ENCODE assay signal across 14 mouse cellular contexts in genomic region chr10:42108294-42109014, GRCm38 (mm10).
A peak's percentile ranks its signal among the peaks of the same experiment; 100 is the strongest.
DNase-seq lines count a peak whose midpoint lies in the region; ATAC-seq lines count a peak whose summit lies in the region.
"Had no signal": no experiment of that assay in that cellular context is flagged by ENCODE, and none has a peak within 500 bp of the region (broad histone marks: within the 10 kb centered on the region; RNA-seq: fewer than 3 reads in every experiment).

No protein-coding gene starts in this region.

- no peaks in the 10 kb centered on the region for H3K9me3 ChIP-seq in heart, embryonic 10.5 days
- peaks cover 8% of the 10 kb centered on the region; the same call in 1 of the 2 replicates for H3K9me3 ChIP-seq in kidney, embryonic 15.5 days (replicated peaks)
- 0 out of 2 replicates have a peak, but pooled peaks cover 2% of the 10 kb centered on the region for H3K9me3 ChIP-seq in midbrain, embryonic 13.5 days

- DNase-seq in heart, embryonic 10.5 days (ENCODE audit: low spot score), result no peak
- no peak for DNase-seq in heart, postnatal 10 days
- peak; percentile 59 for DNase-seq in R1 (ENCODE audit: low read depth, low spot score)
- peak; percentile 39 for DNase-seq in embryo, embryonic 11 days
- no peak for DNase-seq in right cerebral cortex, postnatal 14 days
- DNase-seq in frontal cortex, postnatal 10 days (ENCODE audit: low spot score in 2 of 2), result no peak
- DNase-seq: forebrain, postnatal 0 days; heart, postnatal 14 days; right cerebral cortex, adult 18-20 months had no signal

- H3K36me3 ChIP-seq in heart, embryonic 10.5 days, result no peaks in the 10 kb centered on the region
- H3K36me3 ChIP-seq in kidney, embryonic 15.5 days, result no peaks in the 10 kb centered on the region
- H3K36me3 ChIP-seq in midbrain, embryonic 13.5 days, result no peaks in the 10 kb centered on the region

- 51% methylated on average over 8 of the region's 8 CpGs for WGBS in heart, embryonic 10.5 days
- WGBS in kidney, embryonic 15.5 days, result 35% methylated on average over 8 of the region's 8 CpGs
- WGBS in midbrain, embryonic 13.5 days, result 43% methylated on average over 8 of the region's 8 CpGs

- intact Hi-C loops in heart, postnatal 10 days (cut with DNase I), result no loop called here

- ATAC-seq in kidney, embryonic 15.5 days (replicated peaks; ENCODE audit: low FRiP score), result peak; percentile 43; the same call in 1 of the 2 replicates
- no peak for ATAC-seq in midbrain, embryonic 13.5 days
- ATAC-seq: forebrain, postnatal 0 days had no signal

- peaks cover 22% of the 10 kb centered on the region for H3K4me1 ChIP-seq in heart, embryonic 10.5 days
- peaks cover 12% of the 10 kb centered on the region for H3K4me1 ChIP-seq in kidney, embryonic 15.5 days
- H3K4me1 ChIP-seq in midbrain, embryonic 13.5 days (replicated peaks), result peaks cover 6% of the 10 kb centered on the region; the same call in 1 of the 2 replicates

- no peak overlapping the region for H3K4me2 ChIP-seq in kidney, embryonic 15.5 days
- no peak overlapping the region for H3K4me2 ChIP-seq in midbrain, embryonic 13.5 days (replicated peaks)
- H3K4me2 ChIP-seq: liver, embryonic 11.5 days had no signal

- no peak overlapping the region for H3K9ac ChIP-seq in kidney, embryonic 15.5 days
- no peak overlapping the region for H3K9ac ChIP-seq in midbrain, embryonic 13.5 days (replicated peaks)
- H3K9ac ChIP-seq: forebrain, postnatal 0 days had no signal

- H3K27ac ChIP-seq in heart, embryonic 10.5 days, result peak overlapping the region; percentile 57
- no peak overlapping the region for H3K27ac ChIP-seq in kidney, embryonic 15.5 days
- H3K27ac ChIP-seq in midbrain, embryonic 13.5 days, result no peak overlapping the region
- H3K27ac ChIP-seq: macrophage had no signal

- H3K4me3 ChIP-seq in heart, embryonic 10.5 days, result no peak overlapping the region
- H3K4me3 ChIP-seq in kidney, embryonic 15.5 days (replicated peaks), result no peak overlapping the region
- H3K4me3 ChIP-seq in midbrain, embryonic 13.5 days (replicated peaks), result no peak overlapping the region
- H3K4me3 ChIP-seq: myocyte had no signal

- no peaks in the 10 kb centered on the region for H3K27me3 ChIP-seq in heart, embryonic 10.5 days (ENCODE audit: insufficient read depth, poor library complexity, severe bottlenecking)
- H3K27me3 ChIP-seq in kidney, embryonic 15.5 days, result no peaks in the 10 kb centered on the region
- peaks cover 40% of the 10 kb centered on the region for H3K27me3 ChIP-seq in midbrain, embryonic 13.5 days

Comparison
In these comparisons a context has a peak if more than half of its experiments do, and no peak if none do; other contexts are left out.
1. DNase-seq: peak in R1 (single experiment) and embryo, embryonic 11 days (single experiment); none in heart, embryonic 10.5 days (single experiment), heart, postnatal 10 days (0 of 2), right cerebral cortex, postnatal 14 days (single experiment) and frontal cortex, postnatal 10 days (0 of 2).